Mouse (Mus musculus): ENCODE results near the gene Tmppe.

The Tmppe gene

GRCm38 (mm10) chr9:114394677-114395076, 6.2 kb upstream of the Tmppe start:
- no peak for DNase-seq (ENCODE audit: low read depth, low spot score)

DNA sequence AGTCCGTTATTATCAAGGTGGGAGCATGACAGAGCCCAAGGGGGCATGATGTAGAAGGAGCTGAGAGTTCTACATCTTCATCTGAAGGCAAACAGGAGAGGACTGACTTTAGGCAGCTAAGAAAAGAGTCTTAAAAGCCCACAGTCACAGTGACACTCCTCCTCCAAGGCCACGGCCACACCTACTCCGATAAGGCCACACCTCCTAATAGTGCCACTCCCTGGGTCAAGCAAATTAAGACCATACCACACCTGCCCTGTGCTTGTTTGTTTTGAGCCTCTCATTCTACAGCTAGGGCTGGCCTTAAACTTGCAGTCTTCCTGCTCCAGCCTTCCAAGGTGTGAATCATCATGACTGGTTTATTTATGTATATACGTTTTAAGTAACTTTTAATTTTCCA, 5.6 kb upstream of the Tmppe start:
- DNase-seq (ENCODE audit: low read depth, low spot score) = no peak

DNA sequence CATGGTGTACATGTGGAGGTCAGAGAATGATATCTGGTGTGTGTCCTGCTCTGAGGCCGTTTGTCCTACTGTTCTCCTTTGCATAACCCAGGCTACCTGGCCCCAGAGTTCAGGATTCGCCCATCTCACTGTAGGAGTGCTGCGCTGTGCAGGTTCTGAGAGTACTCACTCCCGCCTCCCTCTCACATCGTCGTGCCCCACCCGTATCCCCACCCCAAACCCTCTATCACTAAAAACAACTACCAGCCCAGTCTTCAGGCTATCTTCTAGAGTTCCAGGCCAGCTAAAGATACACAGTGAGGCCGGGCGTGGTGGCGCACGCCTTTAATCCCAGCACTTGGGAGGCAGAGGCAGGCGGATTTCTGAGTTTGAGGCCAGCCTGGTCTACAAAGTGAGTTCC, 1.2 kb upstream of the Tmppe start:
- no peak for DNase-seq (ENCODE audit: low read depth, low spot score)

DNA sequence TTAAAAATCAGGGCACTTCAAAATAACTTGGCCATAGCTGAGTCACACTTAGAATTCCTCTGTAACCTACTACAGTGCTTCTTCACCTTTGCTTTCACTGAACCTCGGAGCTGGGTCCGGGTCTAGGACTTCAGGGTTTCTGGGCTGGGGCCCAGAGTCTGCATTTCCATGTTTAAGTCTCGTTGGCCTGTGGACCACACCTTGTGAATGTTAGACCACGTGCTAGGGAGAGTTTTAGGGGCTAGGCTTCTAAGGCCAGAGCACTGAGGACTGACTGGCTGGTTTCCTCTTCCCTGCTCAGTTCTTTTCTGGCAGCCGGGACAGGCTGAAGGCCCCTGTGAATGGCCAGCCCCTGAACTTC, 337 bp upstream of the Tmppe start:
- no peak for DNase-seq (ENCODE audit: low read depth, low spot score)

DNA sequence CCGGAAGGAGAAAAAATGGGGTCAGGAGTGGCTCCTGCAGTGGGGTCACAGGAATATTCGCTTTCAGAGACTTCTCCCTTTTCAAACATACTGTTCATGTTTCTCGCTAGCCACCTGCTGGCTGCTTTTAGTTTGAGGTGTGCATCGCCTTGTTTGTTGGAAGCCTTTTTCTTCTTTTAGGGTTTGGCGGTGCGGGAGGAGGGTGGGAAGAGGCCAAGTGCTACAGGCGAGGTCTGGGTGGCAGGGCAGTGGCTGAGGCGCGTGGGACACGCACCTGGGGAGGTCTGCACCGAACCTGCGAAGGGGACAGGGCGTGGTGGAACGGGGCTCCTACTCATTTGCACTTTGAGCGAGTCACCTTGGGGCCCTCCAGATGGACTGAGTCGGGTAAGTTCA, 778 bp downstream of the Tmppe start:
- no peak for DNase-seq (ENCODE audit: low read depth, low spot score)

GRCm38 (mm10) chr9:114407676-114408075, 6.8 kb downstream of the Tmppe start:
- no peak for DNase-seq (ENCODE audit: low read depth, low spot score)

- DNase-seq (ENCODE audit: low read depth, low spot score) = no peak
These were observed 9.5 kb downstream of the Tmppe start for GRCm38 (mm10) chr9:114410313-114410862.

- DNase-seq (ENCODE audit: low read depth, low spot score) = no peak
These were observed 10.4 kb downstream of the Tmppe start for GRCm38 (mm10) chr9:114411295-114411694.

GRCm38 (mm10) chr9:114412406-114412805, 11.5 kb downstream of the Tmppe start:
- DNase-seq (ENCODE audit: low read depth, low spot score) = no peak

DNA sequence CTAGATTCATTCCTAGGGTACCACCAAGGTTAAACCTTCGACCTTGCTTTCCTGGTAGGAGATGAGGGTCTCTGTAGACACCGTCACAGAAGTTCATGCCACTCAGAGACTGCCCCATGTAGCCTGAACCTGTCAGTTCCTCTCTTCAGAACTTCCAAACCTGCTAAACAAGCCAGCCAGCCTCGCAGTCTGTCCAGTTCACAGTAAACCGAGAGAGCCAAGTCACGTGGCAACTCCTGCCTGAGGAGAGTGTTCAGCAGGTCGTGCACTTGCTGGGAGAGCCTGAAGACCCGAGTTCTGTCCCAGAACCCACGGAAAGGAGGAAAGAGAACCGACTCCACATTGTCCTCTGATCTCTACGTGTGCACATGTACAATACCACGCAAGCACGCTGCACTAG, 13.0 kb downstream of the Tmppe start:
- DNase-seq (ENCODE audit: low read depth, low spot score) = no peak

- DNase-seq (ENCODE audit: low read depth, low spot score) = no peak
These were observed 14.8 kb downstream of the Tmppe start for GRCm38 (mm10) chr9:114415701-114416100.

GRCm38 (mm10) chr9:114416646-114417517, 16.0 kb downstream of the Tmppe start:
- DNase-seq (ENCODE audit: low read depth, low spot score) = no peak

- DNase-seq (ENCODE audit: low read depth, low spot score) = no peak
These were observed 17.3 kb downstream of the Tmppe start for GRCm38 (mm10) chr9:114418187-114418586.

- no peak for DNase-seq (ENCODE audit: low read depth, low spot score)
These were observed 19.5 kb downstream of the Tmppe start for GRCm38 (mm10) chr9:114420443-114420842.

GRCm38 (mm10) chr9:114421045-114421444, 20.1 kb downstream of the Tmppe start:
- no peak for DNase-seq (ENCODE audit: low read depth, low spot score)

DNA sequence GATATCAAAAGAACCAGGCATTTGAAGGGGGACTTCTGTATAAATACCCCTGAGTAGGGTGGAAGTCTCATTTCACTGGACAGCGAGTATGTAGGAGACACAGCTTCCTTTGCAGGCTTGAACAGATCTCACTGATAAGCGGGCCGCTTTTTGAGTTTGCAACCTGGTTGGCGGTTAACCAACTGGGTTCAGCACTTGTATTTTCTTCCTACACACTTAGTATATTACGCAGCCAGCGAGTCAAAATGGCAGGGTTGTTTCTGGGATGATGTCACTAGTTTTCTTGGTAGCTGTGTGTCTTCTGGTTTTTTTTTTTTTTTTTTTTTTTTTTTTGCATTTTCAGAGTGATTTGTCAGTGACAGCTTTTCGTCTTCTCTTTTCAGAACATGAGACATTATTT, 20.9 kb downstream of the Tmppe start:
- DNase-seq (ENCODE audit: low read depth, low spot score) = no peak

- no peak for DNase-seq (ENCODE audit: low read depth, low spot score)
These were observed 24.7 kb downstream of the Tmppe start for GRCm38 (mm10) chr9:114425576-114425975.

DNA sequence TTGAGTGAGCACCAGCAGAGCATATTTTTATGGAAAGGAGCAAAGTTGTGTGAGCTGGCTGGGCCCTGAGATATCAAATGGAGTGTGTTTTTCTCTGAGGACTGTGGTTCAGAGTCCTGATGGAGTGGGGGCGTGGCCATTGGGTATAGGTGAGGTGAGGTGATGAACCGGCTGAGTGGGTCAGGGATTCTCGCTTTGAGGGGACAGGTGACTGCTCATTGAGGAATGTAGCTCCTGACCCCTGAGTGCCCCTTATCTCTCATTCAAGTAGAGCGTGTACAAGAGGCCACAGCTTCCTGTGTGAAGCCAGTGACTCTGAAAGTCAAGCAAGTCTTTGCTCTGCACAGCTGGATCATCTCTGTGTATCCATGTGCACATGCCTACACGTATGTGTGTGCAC, 25.3 kb downstream of the Tmppe start:
- DNase-seq (ENCODE audit: low read depth, low spot score) = no peak

DNA sequence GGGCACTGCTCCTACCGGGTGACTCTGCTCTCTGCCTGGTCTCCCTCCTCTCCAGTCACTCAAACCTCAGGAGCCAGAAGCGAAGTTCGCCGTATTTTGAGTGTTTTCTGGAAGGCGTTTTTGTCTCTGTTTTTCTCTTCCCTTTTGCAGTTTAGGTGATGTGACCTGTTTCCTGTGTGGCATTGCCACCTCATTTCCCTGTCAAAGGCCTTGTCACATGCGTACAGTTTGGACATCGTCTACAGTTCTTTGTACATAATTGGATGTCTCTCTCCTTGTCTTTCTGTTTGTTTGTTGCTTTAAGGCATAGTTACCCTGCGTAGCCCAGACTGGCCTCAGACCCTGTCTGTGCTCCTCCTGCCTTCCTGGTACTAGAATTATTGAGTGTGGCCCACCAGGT, 26.5 kb downstream of the Tmppe start:
- no peak for DNase-seq (ENCODE audit: low read depth, low spot score)

- no peak for DNase-seq (ENCODE audit: low read depth, low spot score)
These were observed 27.4 kb downstream of the Tmppe start for GRCm38 (mm10) chr9:114428103-114428834.

DNA sequence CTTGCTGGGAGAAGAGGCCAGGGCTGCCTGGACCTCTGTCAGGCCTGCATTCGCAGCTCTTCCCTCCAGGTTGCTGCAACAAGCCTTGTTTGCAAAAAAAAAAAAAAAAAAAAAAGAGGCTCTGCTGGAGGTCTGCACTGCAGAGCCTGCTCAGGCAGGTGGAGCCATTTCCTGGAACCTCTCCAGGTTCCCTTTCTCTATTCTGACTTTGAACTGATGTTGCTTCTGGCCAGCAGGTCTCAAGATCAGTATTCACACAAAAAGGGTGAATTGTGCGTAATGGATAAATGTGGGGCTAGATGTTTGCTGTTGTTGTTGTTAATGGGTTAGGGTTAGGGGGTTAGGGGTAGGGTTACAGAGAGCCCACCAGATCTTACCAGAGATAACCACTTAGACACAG, 34.8 kb downstream of the Tmppe start:
- DNase-seq (ENCODE audit: low read depth, low spot score) = no peak

DNA sequence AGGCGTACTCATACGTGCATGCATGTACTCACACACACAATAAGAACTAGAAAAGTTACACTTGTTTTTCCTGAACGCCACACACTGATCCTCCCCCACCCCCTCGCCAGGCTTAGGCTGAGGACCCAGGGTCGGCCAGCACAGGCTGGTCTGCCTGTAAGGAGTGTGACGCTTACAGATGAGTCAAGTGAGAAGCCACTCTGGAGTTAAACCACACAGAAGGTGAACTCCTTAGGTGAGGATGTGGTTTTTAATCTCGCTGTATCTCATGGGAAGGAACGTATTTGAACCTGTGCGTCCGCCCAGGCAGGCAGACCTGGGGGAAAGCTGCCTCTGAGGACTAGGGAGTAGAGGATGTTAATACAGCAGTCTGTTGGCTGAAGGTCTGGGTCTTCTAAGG, 39.6 kb downstream of the Tmppe start:
- no peak for DNase-seq (ENCODE audit: low read depth, low spot score)

GRCm38 (mm10) chr9:114442225-114442624, 41.3 kb downstream of the Tmppe start:
- no peak for DNase-seq (ENCODE audit: low read depth, low spot score)

Measured in brain, embryonic 18.5 days (tissue).